Mouse (Mus musculus): ENCODE data around the gene Gm12789. TPM values are rescaled to one million over a fixed set of nuclear protein-coding genes. Genes with fewer than 3 reads are reported as not detected.
"Not testable (repeated sequence)": the region's sequence is repeated elsewhere in the genome, so short reads cannot be mapped to it uniquely, and the experiment has no call there.

Gm12789 gene
- not detected in 2 replicates for polyA plus RNA-seq (2015; fragmentation: Nextera tagmentation; extraction: Ambion mirVana)

GRCm38 (mm10) chr4:101986326-101986725, at the start of gene Gm12789:
Gene Gm12789, plus strand, starts transcription at chr4:101986626.
- 62% methylated on average over 2 of the region's 2 CpGs for WGBS (ENCODE audit: insufficient replicate concordance)
- not testable (repeated sequence) for H3K36me3 ChIP-seq (ENCODE audit: control insufficient read depth, insufficient read depth); H3K9me3 ChIP-seq (replicated peaks; ENCODE audit: control insufficient read depth, low read length); H3K27ac ChIP-seq (ENCODE audit: low read length); H3K4me3 ChIP-seq (ENCODE audit: low read depth, low read length); ATAC-seq (ENCODE audit: low read depth); H3K9ac ChIP-seq (ENCODE audit: low read depth, low read length); H3K27me3 ChIP-seq (ENCODE audit: control insufficient read depth, insufficient read depth, low read depth, low read length); H3K4me2 ChIP-seq (ENCODE audit: low read depth, low read length); H3K4me1 ChIP-seq (ENCODE audit: control insufficient read depth, low read depth, low read length)

DNA sequence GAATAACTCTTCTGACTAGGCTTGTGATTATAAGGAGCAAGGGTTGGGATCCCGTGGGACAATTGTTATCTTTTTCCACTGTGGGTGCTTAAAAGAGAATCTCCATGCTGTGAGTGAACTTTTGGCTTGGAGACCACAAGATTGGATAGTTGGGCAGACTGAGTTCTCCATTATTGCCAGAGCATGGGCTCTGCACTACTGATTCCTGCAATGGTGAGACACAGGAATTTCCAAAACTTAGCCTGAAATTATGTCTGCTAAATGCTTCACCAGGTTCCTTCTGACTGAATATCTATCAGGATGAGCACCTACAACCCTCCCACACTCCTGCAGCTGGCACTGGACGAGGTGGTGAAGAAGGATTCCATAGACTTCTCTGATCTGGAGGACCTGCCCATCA, 46.3 kb upstream of the Gm12789 start, which contains the start of gene Gm12794:
TSS of gene Gm12794 (plus strand) at position 301 of the 400 bp plus-strand sequence.
- H3K9me3 ChIP-seq (replicated peaks; ENCODE audit: control insufficient read depth, low read length); H3K4me2 ChIP-seq (ENCODE audit: low read depth, low read length); H3K36me3 ChIP-seq (ENCODE audit: control insufficient read depth, insufficient read depth); H3K27me3 ChIP-seq (ENCODE audit: control insufficient read depth, insufficient read depth, low read depth, low read length); H3K27ac ChIP-seq (ENCODE audit: low read length); H3K4me1 ChIP-seq (ENCODE audit: control insufficient read depth, low read depth, low read length); H3K9ac ChIP-seq (ENCODE audit: low read depth, low read length); H3K4me3 ChIP-seq (ENCODE audit: low read depth, low read length); ATAC-seq (ENCODE audit: low read depth): not testable (repeated sequence)
- WGBS (ENCODE audit: insufficient replicate concordance), result 40% methylated on average over 1 of the region's 2 CpGs

- not testable (repeated sequence) for H3K4me1 ChIP-seq (ENCODE audit: control insufficient read depth, low read depth, low read length); H3K27me3 ChIP-seq (ENCODE audit: control insufficient read depth, insufficient read depth, low read depth, low read length); H3K4me3 ChIP-seq (ENCODE audit: low read depth, low read length); ATAC-seq (ENCODE audit: low read depth); H3K9ac ChIP-seq (ENCODE audit: low read depth, low read length); H3K36me3 ChIP-seq (ENCODE audit: control insufficient read depth, insufficient read depth); H3K9me3 ChIP-seq (replicated peaks; ENCODE audit: control insufficient read depth, low read length); H3K27ac ChIP-seq (ENCODE audit: low read length); H3K4me2 ChIP-seq (ENCODE audit: low read depth, low read length)
- WGBS (ENCODE audit: insufficient replicate concordance), result 63% methylated on average over 1 of the region's 5 CpGs
Measured at GRCm38 (mm10) chr4:101980949-101981348, 5.5 kb upstream of the Gm12789 start, which contains the start of gene Gm12790. Gene Gm12790, minus strand, starts transcription at chr4:101981049.

- ATAC-seq (ENCODE audit: low read depth), result no peak
- no peak overlapping the region for H3K4me3 ChIP-seq (ENCODE audit: low read depth, low read length)
- H3K36me3 ChIP-seq (ENCODE audit: control insufficient read depth, insufficient read depth), result no peaks in the 10 kb centered on the region
- H3K27ac ChIP-seq (ENCODE audit: low read length), result no peak overlapping the region
- no peak overlapping the region for H3K4me2 ChIP-seq (ENCODE audit: low read depth, low read length)
- no peaks in the 10 kb centered on the region for H3K9me3 ChIP-seq (replicated peaks; ENCODE audit: control insufficient read depth, low read length)
- H3K9ac ChIP-seq (ENCODE audit: low read depth, low read length), result no peak overlapping the region
- no peaks in the 10 kb centered on the region for H3K27me3 ChIP-seq (ENCODE audit: control insufficient read depth, insufficient read depth, low read depth, low read length)
- no peaks in the 10 kb centered on the region for H3K4me1 ChIP-seq (ENCODE audit: control insufficient read depth, low read depth, low read length)
- 55% methylated on average over 5 of the region's 5 CpGs for WGBS (ENCODE audit: insufficient replicate concordance)
Measured at GRCm38 (mm10) chr4:101985678-101986077, 748 bp upstream of the Gm12789 start.

- Histone ChIP-seq H3K9me3 (replicated peaks; ENCODE audit: control insufficient read depth, low read length) (no peaks in the 10 kb centered on the region), H3K4me3 (ENCODE audit: low read depth, low read length) (no peak overlapping the region), H3K27ac (ENCODE audit: low read length) (no peak overlapping the region), H3K27me3 (ENCODE audit: control insufficient read depth, insufficient read depth, low read depth, low read length) (peaks cover 3% of the 10 kb centered on the region), H3K4me1 (ENCODE audit: control insufficient read depth, low read depth, low read length) (no peaks in the 10 kb centered on the region), H3K36me3 (ENCODE audit: control insufficient read depth, insufficient read depth) (no peaks in the 10 kb centered on the region), H3K9ac (ENCODE audit: low read depth, low read length) (no peak overlapping the region), H3K4me2 (ENCODE audit: low read depth, low read length) (no peak overlapping the region)
- WGBS (ENCODE audit: insufficient replicate concordance), result 75% methylated on average over 5 of the region's 5 CpGs
- ATAC-seq (ENCODE audit: low read depth), result no peak
Measured at GRCm38 (mm10) chr4:101997426-101997825, 11.0 kb downstream of the Gm12789 start.

DNA sequence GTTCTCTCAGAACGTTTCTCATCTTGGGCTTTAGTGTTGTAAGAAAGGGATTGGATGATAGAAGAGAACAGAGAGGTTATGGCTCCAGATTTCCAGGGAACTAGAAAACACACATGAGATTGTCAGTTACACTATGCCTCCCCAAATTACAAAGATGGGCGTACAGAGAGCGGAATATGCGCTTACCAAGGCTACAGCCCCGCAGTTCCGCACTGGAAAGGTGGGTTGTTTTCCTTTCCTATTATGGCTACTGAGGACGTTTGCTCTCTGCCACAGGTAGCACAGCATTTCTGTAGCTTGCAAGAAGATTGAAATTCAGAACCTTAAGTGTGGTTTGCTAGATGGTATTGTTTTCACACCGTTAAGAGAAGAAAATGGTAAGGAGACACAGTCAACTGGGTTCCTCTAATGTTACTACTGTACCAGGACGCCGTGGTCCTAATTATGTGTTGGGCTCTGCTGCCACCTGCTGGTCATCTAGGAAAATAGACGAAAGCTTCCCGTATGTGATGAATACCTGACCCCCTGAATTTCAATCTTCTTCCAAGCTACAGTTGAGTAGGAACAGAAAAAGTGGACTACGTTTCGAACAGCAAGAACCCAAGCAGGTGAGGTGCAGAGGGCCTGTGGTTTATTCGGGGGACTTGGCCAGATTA, 12.0 kb downstream of the Gm12789 start:
- Histone ChIP-seq H3K4me1 (ENCODE audit: control insufficient read depth, low read depth, low read length) (no peaks in the 10 kb centered on the region), H3K27me3 (ENCODE audit: control insufficient read depth, insufficient read depth, low read depth, low read length) (peaks cover 3% of the 10 kb centered on the region), H3K36me3 (ENCODE audit: control insufficient read depth, insufficient read depth) (no peaks in the 10 kb centered on the region), H3K27ac (ENCODE audit: low read length) (no peak overlapping the region), H3K4me2 (ENCODE audit: low read depth, low read length) (no peak overlapping the region), H3K4me3 (ENCODE audit: low read depth, low read length) (no peak overlapping the region), H3K9me3 (replicated peaks; ENCODE audit: control insufficient read depth, low read length) (no peaks in the 10 kb centered on the region), H3K9ac (ENCODE audit: low read depth, low read length) (no peak overlapping the region)
- 28% methylated on average over 15 of the region's 15 CpGs for WGBS (ENCODE audit: insufficient replicate concordance)
- no peak for ATAC-seq (ENCODE audit: low read depth)

DNA sequence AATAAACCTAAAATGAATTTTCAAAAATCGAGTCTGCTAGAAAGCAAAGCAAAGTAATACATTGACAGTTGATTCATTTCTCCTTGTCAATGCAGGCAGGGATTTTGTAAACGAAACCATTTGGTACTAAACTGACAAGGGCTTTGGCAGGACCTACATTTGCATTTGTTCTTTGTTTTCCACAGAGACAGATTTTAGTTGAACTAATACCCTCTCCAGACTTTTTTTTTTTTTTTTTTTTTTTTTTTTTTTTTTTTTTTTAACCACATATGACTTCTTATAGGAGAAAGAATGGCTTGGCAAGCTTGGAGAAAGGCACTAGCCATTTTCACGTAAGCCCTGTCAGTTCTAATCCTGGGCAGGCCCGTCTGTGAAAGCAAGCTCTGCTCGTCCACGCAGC, 40.2 kb downstream of the Gm12789 start:
- no peaks in the 10 kb centered on the region for H3K9me3 ChIP-seq (replicated peaks; ENCODE audit: control insufficient read depth, low read length)
- no peaks in the 10 kb centered on the region for H3K4me1 ChIP-seq (ENCODE audit: control insufficient read depth, low read depth, low read length)
- WGBS (ENCODE audit: insufficient replicate concordance), result 65% methylated on average over 6 of the region's 6 CpGs
- H3K27ac ChIP-seq (ENCODE audit: low read length), result no peak overlapping the region
- no peak overlapping the region for H3K4me2 ChIP-seq (ENCODE audit: low read depth, low read length)
- H3K4me3 ChIP-seq (ENCODE audit: low read depth, low read length), result no peak overlapping the region
- no peaks in the 10 kb centered on the region for H3K36me3 ChIP-seq (ENCODE audit: control insufficient read depth, insufficient read depth)
- no peak overlapping the region for H3K9ac ChIP-seq (ENCODE audit: low read depth, low read length)
- ATAC-seq (ENCODE audit: low read depth), result no peak
- no peaks in the 10 kb centered on the region for H3K27me3 ChIP-seq (ENCODE audit: control insufficient read depth, insufficient read depth, low read depth, low read length)

Other genes with a start within 250 kb of the Gm12789 start
- not detected in 2 replicates for gene B020004J07Rik, start 142.6 kb upstream of the Gm12789 start, polyA plus RNA-seq (2015; fragmentation: Nextera tagmentation; extraction: Ambion mirVana)
- gene C130073F10Rik, start 92.8 kb upstream of the Gm12789 start, polyA plus RNA-seq (2015; fragmentation: Nextera tagmentation; extraction: Ambion mirVana), result not detected in 2 replicates
- not detected in 2 replicates for gene Gm12800, start 77.5 kb upstream of the Gm12789 start, polyA plus RNA-seq (2015; fragmentation: Nextera tagmentation; extraction: Ambion mirVana)
- not detected in 2 replicates for gene Gm12794, start 46.2 kb upstream of the Gm12789 start, polyA plus RNA-seq (2015; fragmentation: Nextera tagmentation; extraction: Ambion mirVana)
- not detected in 2 replicates for gene Gm12790, start 5.6 kb upstream of the Gm12789 start, polyA plus RNA-seq (2015; fragmentation: Nextera tagmentation; extraction: Ambion mirVana)
- 2.1 and 3.1 TPM in 2 replicates for gene Pde4b, start 100.9 kb downstream of the Gm12789 start, polyA plus RNA-seq (2015; fragmentation: Nextera tagmentation; extraction: Ambion mirVana)